29 mouse cellular contexts compared by ENCODE assay signal in the genomic region with DNA sequence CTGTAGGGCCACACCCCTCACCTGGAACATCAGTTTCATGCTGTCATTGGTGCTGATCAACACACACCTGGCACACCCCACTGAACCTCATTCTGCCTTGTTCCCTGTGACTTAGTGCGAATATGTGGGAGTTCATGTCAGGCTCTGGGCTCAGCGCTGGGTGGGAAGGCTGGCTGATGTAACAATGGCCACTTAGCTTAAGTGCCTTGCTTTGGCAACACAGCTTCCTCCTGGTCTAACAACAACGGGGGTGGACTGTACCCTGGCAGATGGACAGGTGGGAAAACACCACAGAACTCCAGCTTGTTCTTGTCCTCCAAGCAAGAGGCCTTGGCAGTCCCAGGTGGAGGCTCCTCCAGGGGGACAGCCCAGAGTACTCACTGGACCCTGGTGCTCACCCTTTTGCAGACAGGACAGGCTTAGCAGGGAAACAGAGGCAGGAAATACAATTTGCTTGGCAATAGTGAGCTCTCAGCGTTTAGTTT. TPM values are rescaled to one million over a fixed set of nuclear protein-coding genes. Genes with fewer than 3 reads are reported as not detected.
A peak's percentile ranks its signal among the peaks of the same experiment; 100 is the strongest.
DNase-seq lines count a peak whose midpoint lies in the region; ATAC-seq and TF ChIP-seq lines count a peak whose summit lies in the region.
"Had no signal": no experiment of that assay in that cellular context is flagged by ENCODE, and none has a peak within 500 bp of the region (broad histone marks: within the 10 kb centered on the region; RNA-seq: fewer than 3 reads in every experiment).

No protein-coding gene starts in this region.

- H3K4me3 ChIP-seq in lung, adult 2 months (replicated peaks; ENCODE audit: extremely low read depth, low read depth, low read length), result no peak overlapping the region
- no peak overlapping the region for H3K4me3 ChIP-seq in lung, postnatal 0 days (ENCODE audit: low read depth, low read length)
- peak overlapping the region; percentile 56 for H3K4me3 ChIP-seq in testis, adult 2 months (ENCODE audit: control insufficient read depth, low read depth, low read length)
- H3K4me3 ChIP-seq: embryonic facial prominence, embryonic 12.5 days; embryonic facial prominence, embryonic 15.5 days; gastrocnemius, adult 2 months; heart, adult 2 months; heart, embryonic 10.5 days; hindbrain, embryonic 12.5 days; hindbrain, embryonic 15.5 days had no signal

- H3K4me2 ChIP-seq in lung, postnatal 0 days (replicated peaks; ENCODE audit: low read depth, low read length), result no peak overlapping the region
- H3K4me2 ChIP-seq: embryonic facial prominence, embryonic 12.5 days; embryonic facial prominence, embryonic 15.5 days; hindbrain, embryonic 12.5 days; hindbrain, embryonic 15.5 days had no signal

- H3K27me3 ChIP-seq in lung, postnatal 0 days (replicated peaks; ENCODE audit: insufficient read depth, low read length), result no peaks in the 10 kb centered on the region
- H3K27me3 ChIP-seq in testis, adult 2 months (ENCODE audit: control insufficient read depth, insufficient read depth, low read length), result no peaks in the 10 kb centered on the region
- H3K27me3 ChIP-seq: embryonic facial prominence, embryonic 15.5 days; hindbrain, embryonic 15.5 days had no signal

- intact Hi-C loops in heart, postnatal 36 days (cut with DNase I), result no loop called here

- no peaks in the 10 kb centered on the region for H3K36me3 ChIP-seq in lung, postnatal 0 days (ENCODE audit: insufficient read depth, low read length)
- no peaks in the 10 kb centered on the region for H3K36me3 ChIP-seq in testis, adult 2 months (ENCODE audit: control insufficient read depth, insufficient read depth, low read length)
- H3K36me3 ChIP-seq: embryonic facial prominence, embryonic 12.5 days; embryonic facial prominence, embryonic 15.5 days; heart, embryonic 10.5 days; hindbrain, embryonic 12.5 days; hindbrain, embryonic 15.5 days had no signal

- no peak overlapping the region for H3K9ac ChIP-seq in lung, postnatal 0 days (replicated peaks; ENCODE audit: low read depth)
- H3K9ac ChIP-seq: embryonic facial prominence, embryonic 12.5 days; embryonic facial prominence, embryonic 15.5 days; forebrain, postnatal 0 days; hindbrain, embryonic 12.5 days; hindbrain, embryonic 15.5 days had no signal

- ATAC-seq in lung, postnatal 0 days, result no peak
- ATAC-seq: CD4-positive, CD25-positive, alpha-beta regulatory T cell, adult 4 months; forebrain, embryonic 14.5 days; inflammation-experienced regulatory T-cells, adult 6 months had no signal

- TF ChIP-seq POLR2A in lung, adult 2 months (IDR thresholded peaks at IDR 0.05; ENCODE audit: borderline replicate concordance, extremely low read depth, low read depth, low read length), result no peak
- no peak for TF ChIP-seq POLR2A in testis, adult 2 months (IDR thresholded peaks at IDR 0.05; ENCODE audit: control insufficient read depth, low read depth, low read length)

- WGBS in lung, adult 2 months, result 69% methylated on average over 4 of the region's 4 CpGs
- WGBS in lung, postnatal 0 days, result 68% methylated on average over 4 of the region's 4 CpGs

- no peak overlapping the region for H3K27ac ChIP-seq in lung, postnatal 0 days (ENCODE audit: low read length)
- H3K27ac ChIP-seq in testis, adult 2 months (ENCODE audit: control insufficient read depth, insufficient read depth, low read depth, low read length), result no peak overlapping the region
- H3K27ac ChIP-seq: embryonic facial prominence, embryonic 12.5 days; embryonic facial prominence, embryonic 15.5 days; gastrocnemius, adult 2 months; heart, adult 2 months; heart, embryonic 10.5 days; hindbrain, embryonic 12.5 days; hindbrain, embryonic 15.5 days had no signal

- no peak for TF ChIP-seq CTCF in lung, adult 2 months (IDR thresholded peaks at IDR 0.05; ENCODE audit: insufficient read depth, low read length)
- TF ChIP-seq CTCF in lung, postnatal 0 days (IDR thresholded peaks at IDR 0.05), result no peak
- TF ChIP-seq CTCF in testis, adult 2 months (IDR thresholded peaks at IDR 0.05; ENCODE audit: control insufficient read depth, insufficient read depth, insufficient replicate concordance, low read depth, low read length), result no peak

- DNase-seq in heart, postnatal 4 days, result peak; percentile 7
- no peak for DNase-seq in heart, postnatal 36 days
- peak; percentile 21 for DNase-seq in lung, adult 2 months
- no peak for DNase-seq in lung, postnatal 0 days (ENCODE audit: low spot score)
- no peak for DNase-seq in testis, postnatal 10 days (ENCODE audit: low spot score)
- DNase-seq: adrenal gland, adult 2 months; adrenal gland, postnatal 14 days; cerebellum, adult 11 months; cerebellum, adult 9-11 months; cerebellum, postnatal 25 days; gastrocnemius, adult 2 months; gastrocnemius, postnatal 14 days; heart, adult 2 months had no signal

- no peaks in the 10 kb centered on the region for H3K4me1 ChIP-seq in lung, adult 2 months (ENCODE audit: control insufficient read depth, insufficient read depth, low read length)
- H3K4me1 ChIP-seq in lung, postnatal 0 days (ENCODE audit: insufficient read depth, low read depth, low read length), result no peaks in the 10 kb centered on the region
- peaks cover 7% of the 10 kb centered on the region; the same call in 1 of the 2 replicates for H3K4me1 ChIP-seq in testis, adult 2 months (ENCODE audit: control insufficient read depth, insufficient read depth, low read length)
- H3K4me1 ChIP-seq: embryonic facial prominence, embryonic 12.5 days; hindbrain, embryonic 12.5 days; hindbrain, embryonic 15.5 days had no signal

- no peaks in the 10 kb centered on the region for H3K9me3 ChIP-seq in lung, postnatal 0 days (ENCODE audit: low read length)
- H3K9me3 ChIP-seq: embryonic facial prominence, embryonic 12.5 days; embryonic facial prominence, embryonic 15.5 days; heart, embryonic 10.5 days; hindbrain, embryonic 12.5 days; hindbrain, embryonic 15.5 days had no signal

- no peak for TF ChIP-seq EP300 in lung, postnatal 0 days (IDR thresholded peaks at IDR 0.05)

RNA-seq across cellular contexts. Expression of a gene that starts 3.1 kb away (rescaled TPM):
- under 1 TPM; 0.24 to 0.50 TPM for total RNA-seq in heart, postnatal 4 days (2021)
- total RNA-seq in heart, postnatal 36 days (2021), result 1 to 10 TPM; 2.4 to 3.6 TPM
- 1.1 and 6.6 TPM in 2 replicates for polyA plus RNA-seq in lung, adult 2 months (2012; rRNA removed)
- 0.83 and 0.86 TPM in 2 replicates for polyA plus RNA-seq in lung, postnatal 0 days (2015; fragmentation: Nextera tagmentation; extraction: Ambion mirVana)
- 0.24 and 0.44 TPM in 2 replicates for polyA plus RNA-seq in testis, adult 2 months (2012; rRNA removed)
- total RNA-seq: common myeloid progenitor, adult 5-6 weeks; forebrain, postnatal 0 days; hematopoietic stem cell, adult 5-6 weeks; MEL had no signal
- polyA plus RNA-seq: C2C12; cerebellum, adult 2 months; frontal cortex, adult 2 months; hindbrain, embryonic 15.5 days had no signal

RNA-seq across cellular contexts. Expression of a gene that starts 48.0 kb away (rescaled TPM):
- 10 to 100 TPM; 28.5 to 29.6 TPM for total RNA-seq in heart, postnatal 4 days (2021)
- 10 to 100 TPM; 15.9 to 16.6 TPM for total RNA-seq in heart, postnatal 36 days (2021)
- 19.8 and 31.7 TPM in 2 replicates for polyA plus RNA-seq in lung, adult 2 months (2012; rRNA removed)
- 13.4 and 13.5 TPM in 2 replicates for polyA plus RNA-seq in lung, postnatal 0 days (2015; fragmentation: Nextera tagmentation; extraction: Ambion mirVana)
- 35.9 and 50.1 TPM in 2 replicates for polyA plus RNA-seq in testis, adult 2 months (2012; rRNA removed)
- total RNA-seq: common myeloid progenitor, adult 5-6 weeks; hematopoietic stem cell, adult 5-6 weeks; MEL had no signal
- polyA plus RNA-seq: C2C12; CD4-positive, CD25-positive, alpha-beta regulatory T cell, adult 4 months had no signal

RNA-seq across cellular contexts. Expression of a gene that starts 53.0 kb away (rescaled TPM):
- 1 to 10 TPM; 1.0 to 1.2 TPM for total RNA-seq in heart, postnatal 4 days (2021)
- 1 to 10 TPM; 1.7 to 2.4 TPM for total RNA-seq in heart, postnatal 36 days (2021)
- polyA plus RNA-seq in lung, adult 2 months (2012; rRNA removed), result 10.3 and 12.9 TPM in 2 replicates
- 2.1 and 2.6 TPM in 2 replicates for polyA plus RNA-seq in lung, postnatal 0 days (2015; fragmentation: Nextera tagmentation; extraction: Ambion mirVana)
- polyA plus RNA-seq in testis, adult 2 months (2012; rRNA removed), result 0.94 and 1.0 TPM in 2 replicates
- total RNA-seq: MEL had no signal
- polyA plus RNA-seq: C2C12 had no signal

Comparison
In these comparisons a context has a peak if more than half of its experiments do, and no peak if none do; other contexts are left out.
1. DNase-seq: peak in heart, postnatal 4 days (single experiment) and lung, adult 2 months (single experiment); none in heart, postnatal 36 days (0 of 2), lung, postnatal 0 days (single experiment) and testis, postnatal 10 days (single experiment).